Comparison of ENCODE assay signal across 14 mouse cellular contexts in the genomic region with DNA sequence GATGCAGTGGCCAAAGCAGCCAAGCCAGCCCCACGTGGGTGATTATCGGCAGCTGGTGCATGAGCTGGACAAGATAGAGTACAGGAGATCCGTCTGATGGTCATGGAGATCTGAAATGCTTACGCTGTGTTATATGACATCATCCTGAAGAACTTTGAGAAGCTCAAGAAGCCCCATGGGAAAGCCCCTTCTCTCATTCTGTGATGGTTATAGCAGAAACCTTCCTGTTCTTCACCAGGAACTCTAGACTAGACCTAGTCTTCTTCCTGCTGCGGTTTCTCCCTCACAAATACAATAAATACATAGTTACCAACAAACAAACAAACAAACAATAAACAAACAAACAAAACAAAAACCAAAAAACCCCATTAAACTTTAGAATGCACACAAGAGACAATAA.
"Had no signal": no experiment of that assay in that cellular context is flagged by ENCODE, and none has a peak within 500 bp of the region (broad histone marks: within the 10 kb centered on the region; RNA-seq: fewer than 3 reads in every experiment).

No protein-coding gene starts in this region.

- H3K27ac ChIP-seq: lung, embryonic 15.5 days; macrophage; midbrain, embryonic 13.5 days; midbrain, embryonic 15.5 days; neural tube, embryonic 12.5 days had no signal

- H3K9me3 ChIP-seq: lung, embryonic 15.5 days; megakaryocyte, embryonic 14.5 days; midbrain, embryonic 13.5 days; midbrain, embryonic 15.5 days; neural tube, embryonic 12.5 days had no signal

- H3K4me3 ChIP-seq: lung, embryonic 15.5 days; megakaryocyte, embryonic 14.5 days; midbrain, embryonic 13.5 days; midbrain, embryonic 15.5 days; neural tube, embryonic 12.5 days had no signal

- H3K4me1 ChIP-seq: lung, embryonic 15.5 days; midbrain, embryonic 13.5 days; midbrain, embryonic 15.5 days; neural tube, embryonic 12.5 days had no signal

- H3K9ac ChIP-seq: lung, embryonic 15.5 days; midbrain, embryonic 13.5 days; midbrain, embryonic 15.5 days; neural tube, embryonic 12.5 days had no signal

- H3K4me2 ChIP-seq: lung, embryonic 15.5 days; midbrain, embryonic 11.5 days; midbrain, embryonic 13.5 days; midbrain, embryonic 15.5 days; neural tube, embryonic 12.5 days had no signal

- H3K27me3 ChIP-seq: lung, embryonic 15.5 days; megakaryocyte, embryonic 14.5 days; midbrain, embryonic 13.5 days; midbrain, embryonic 15.5 days; neural tube, embryonic 12.5 days had no signal

- DNase-seq: lung, adult 18-20 months; lung, postnatal 14 days; lung, postnatal 36 days; right cerebral cortex, postnatal 14 days; thymus, adult 18-20 months; thymus, postnatal 14 days; thymus, postnatal 36 days had no signal

- H3K36me3 ChIP-seq: lung, embryonic 15.5 days; midbrain, embryonic 13.5 days; midbrain, embryonic 15.5 days; neural tube, embryonic 12.5 days had no signal
